Mouse (Mus musculus) hindbrain, postnatal 0 days (tissue): Measurements from ENCODE around the gene Mb21d2. TPM values are rescaled to one million over a fixed set of nuclear protein-coding genes. Genes with fewer than 3 reads are reported as not detected.

Source experiments
- ATAC-seq: fragments of 200-750 bp; cut with Nextera tagmentation; 2 replicates; pipeline ENCODE4 v1.8.0; 2017; ENCODE audit warnings: mild to moderate bottlenecking, moderate TSS enrichment, moderate library complexity
- DNase-seq: peaks from one replicate; pipeline ENCODE4 v3.0.0-alpha.2; 2015; ENCODE audit warnings: low spot score
- H3K27ac ChIP-seq: fragments of 300-500 bp; sonication (generic); 2 replicates; pipeline ENCODE4 v1.5.1; 2014; ENCODE audit warnings: mild to moderate bottlenecking
- H3K27me3 ChIP-seq: fragments of 300-500 bp; sonication (generic); 2 replicates; pipeline ENCODE4 v1.6.1; 2014; ENCODE audit warnings: low read length, mixed read lengths; ENCODE audit not compliant: insufficient read depth
- H3K36me3 ChIP-seq: fragments of 300-500 bp; sonication (generic); 2 replicates; pipeline ENCODE4 v1.6.1; 2014; ENCODE audit warnings: low read length, mixed read lengths; ENCODE audit not compliant: insufficient read depth
- H3K4me1 ChIP-seq: fragments of 300-500 bp; sonication (generic); 2 replicates; pipeline ENCODE4 v1.6.1; 2014; ENCODE audit warnings: antibody characterized with exemption, low read length, mixed read lengths; ENCODE audit not compliant: insufficient read depth
- H3K4me2 ChIP-seq: fragments of 300-500 bp; sonication (generic); 2 replicates; pipeline ENCODE4 v1.6.1; 2014; ENCODE audit warnings: low read depth, mild to moderate bottlenecking, low read length, moderate library complexity, mixed read lengths
- H3K4me3 ChIP-seq: fragments of 300-500 bp; sonication (generic); 2 replicates; pipeline ENCODE4 v1.5.1; 2014; ENCODE audit warnings: low read length
- H3K9ac ChIP-seq: fragments of 300-500 bp; sonication (generic); replicated peaks from 2 replicates; pipeline ENCODE4 v1.6.1; 2014; ENCODE audit warnings: mild to moderate bottlenecking, low read length, moderate library complexity, mixed read lengths
- H3K9me3 ChIP-seq: fragments of 300-500 bp; sonication (generic); 2 replicates; pipeline ENCODE4 v1.6.1; 2016; ENCODE audit warnings: low read length, mixed read lengths
- CTCF ChIP-seq: IDR thresholded peaks from 2 replicates; pipeline ENCODE4 v1.5.1; 2016; ENCODE audit warnings: antibody characterized with exemption, control low read depth, low read depth
- WGBS: fragments of 180-500 bp; shearing (Covaris S2); extraction: QIAGEN DNeasy Blood & Tissue Kit; methylation state at CpG from one replicate; pipeline ENCODE4 v1.1.7; 2014; 5-methylcytosine and 5-hydroxymethylcytosine counted together
- polyA plus RNA-seq: library from polyadenylated mRNA; unstranded; fragments of >200 nt; fragmentation: Nextera tagmentation; extraction: Ambion mirVana; gene quantifications from 2 replicates; pipeline ENCODE4 v1.2.1, GENCODE M21; 2015
- total RNA-seq: library from RNA; depleted of rRNA; stranded (reverse); fragments of >200 nt; gene quantifications from 2 replicates; pipeline ENCODE4 v1.2.3, GENCODE M21; 2014

The Mb21d2 gene
- total and polyA plus RNA-seq, 2 experiments from 2014 or later = 19.9 to 69.5 TPM

DNA sequence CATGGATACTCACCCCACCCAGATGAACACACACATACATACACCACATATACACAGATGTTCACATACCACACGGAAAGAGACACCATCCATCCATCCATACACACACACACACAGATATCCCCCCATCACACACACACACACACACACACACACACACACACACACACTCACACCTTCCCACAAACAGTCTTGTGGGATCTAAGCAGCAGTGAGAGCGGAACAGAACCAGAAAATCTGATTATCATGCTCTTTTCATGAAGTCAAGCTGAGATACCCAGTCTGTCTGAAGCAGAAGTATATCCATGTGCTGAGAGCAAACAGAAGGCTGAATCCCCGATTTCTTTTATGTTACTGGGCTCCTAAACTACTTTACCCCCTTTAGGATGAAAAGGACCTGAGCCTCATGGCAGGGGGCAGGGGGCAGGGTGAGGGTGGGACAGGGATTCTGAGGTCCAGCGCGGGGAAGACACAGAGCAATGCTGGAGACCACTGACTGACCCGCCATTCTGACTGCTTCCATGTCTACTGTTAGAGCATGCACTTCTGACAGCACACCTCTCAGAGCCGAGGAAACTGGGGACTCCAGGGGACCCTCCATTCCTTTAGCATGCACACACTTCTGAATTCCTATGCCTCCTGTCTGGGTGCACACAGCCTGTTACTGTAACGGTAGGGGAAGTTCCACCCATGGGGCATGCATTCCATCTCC lies 62.7 kb downstream of the Mb21d2 start:
- DNase-seq = no peak
- Histone ChIP-seq H3K4me1 (peaks cover 7% of the 10 kb centered on the region), H3K9ac (no peak overlapping the region), H3K27me3 (no peaks in the 10 kb centered on the region), H3K36me3 (no peaks in the 10 kb centered on the region), H3K4me2 (no peak overlapping the region), H3K4me3 (no peak overlapping the region), H3K9me3 (no peaks in the 10 kb centered on the region), H3K27ac (no peak overlapping the region)
- ATAC-seq = peak; percentile 24; the same call in 1 of the 2 replicates
- WGBS = 39% methylated on average over 8 of the region's 8 CpGs
- TF ChIP-seq CTCF = no peak

DNA sequence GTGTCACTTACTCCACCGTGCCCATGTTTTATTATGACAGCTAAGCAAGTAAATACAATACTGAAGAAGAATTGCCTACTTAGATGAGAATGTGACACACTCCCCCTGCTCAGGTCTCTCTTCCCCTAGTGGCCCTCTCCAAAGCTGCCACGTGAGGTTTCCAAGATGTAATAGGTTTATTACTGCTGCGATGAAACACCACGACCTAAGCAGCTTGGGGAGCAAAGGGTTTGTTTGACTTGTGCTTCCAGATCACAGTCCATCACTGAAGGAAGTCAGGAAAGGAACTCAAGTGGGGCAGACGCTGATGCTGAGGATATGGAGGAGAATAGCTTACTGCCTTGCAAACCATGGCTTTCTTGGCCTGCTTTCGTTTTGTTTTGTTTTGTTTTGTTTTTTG lies 65.9 kb downstream of the Mb21d2 start:
- no peak for ATAC-seq
- no peak for TF ChIP-seq CTCF
- no peak overlapping the region for H3K4me3 ChIP-seq
- WGBS = 76% methylated on average over 6 of the region's 6 CpGs
- H3K9me3 ChIP-seq = no peaks in the 10 kb centered on the region
- H3K9ac ChIP-seq = no peak overlapping the region
- H3K4me2 ChIP-seq = no peak overlapping the region
- no peaks in the 10 kb centered on the region for H3K27me3 ChIP-seq
- no peak overlapping the region for H3K27ac ChIP-seq
- H3K36me3 ChIP-seq = no peaks in the 10 kb centered on the region
- no peak for DNase-seq
- H3K4me1 ChIP-seq = peaks cover 4% of the 10 kb centered on the region; the same call in 1 of the 2 replicates

DNA sequence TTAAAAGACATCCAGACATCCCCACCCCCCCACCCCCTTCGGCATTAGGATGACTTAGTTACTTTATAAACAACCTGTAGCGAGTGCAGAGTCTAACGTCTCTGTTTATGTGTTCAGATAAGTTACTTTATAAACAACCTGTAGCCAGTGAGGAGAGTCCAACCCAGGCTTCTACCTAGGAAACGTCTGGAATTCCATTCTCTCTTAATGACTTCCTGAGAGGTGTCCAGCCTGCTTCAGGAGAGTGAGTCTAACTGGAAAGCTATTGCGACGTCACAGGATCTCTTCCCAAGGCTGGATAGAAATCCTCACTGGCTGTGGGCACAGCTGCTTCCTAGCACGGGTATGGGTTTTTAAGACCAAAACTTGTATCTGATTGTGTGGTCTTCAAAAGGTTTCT lies 67.4 kb downstream of the Mb21d2 start:
- no peaks in the 10 kb centered on the region for H3K36me3 ChIP-seq
- no peaks in the 10 kb centered on the region for H3K9me3 ChIP-seq
- H3K4me1 ChIP-seq = peaks cover 4% of the 10 kb centered on the region; the same call in 1 of the 2 replicates
- TF ChIP-seq CTCF = no peak
- no peaks in the 10 kb centered on the region for H3K27me3 ChIP-seq
- no peak for ATAC-seq
- WGBS = 70% methylated on average over 7 of the region's 7 CpGs
- no peak overlapping the region for H3K4me3 ChIP-seq
- no peak overlapping the region for H3K4me2 ChIP-seq
- H3K27ac ChIP-seq = no peak overlapping the region
- no peak overlapping the region for H3K9ac ChIP-seq
- DNase-seq = no peak

DNA sequence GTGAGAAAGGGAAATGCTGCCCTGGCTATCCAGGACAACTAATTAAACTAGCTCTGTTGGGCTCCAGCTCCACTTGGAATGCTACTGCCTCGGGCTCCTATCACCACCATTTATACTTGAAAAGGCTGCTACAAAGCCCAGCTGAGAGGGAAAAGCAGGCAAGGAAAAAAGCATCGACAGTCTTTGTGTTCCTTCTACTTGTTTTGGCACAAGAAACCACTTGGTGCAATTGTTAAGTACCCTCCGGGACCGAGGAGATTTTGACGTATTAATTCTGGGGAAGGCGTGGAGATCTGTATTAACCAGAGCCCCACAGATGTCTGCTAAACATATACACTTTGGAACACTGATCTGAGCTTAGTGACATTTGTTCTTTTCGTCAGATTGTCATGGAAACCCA lies 69.8 kb downstream of the Mb21d2 start:
- no peaks in the 10 kb centered on the region for H3K9me3 ChIP-seq
- no peak overlapping the region for H3K27ac ChIP-seq
- peak; percentile 42 for DNase-seq
- H3K27me3 ChIP-seq = no peaks in the 10 kb centered on the region
- 0 out of 2 replicates have a peak, but pooled peaks have one; percentile 47 for ATAC-seq
- no peaks in the 10 kb centered on the region; the same call in 1 of the 2 replicates for H3K4me1 ChIP-seq
- H3K36me3 ChIP-seq = no peaks in the 10 kb centered on the region
- no peak for TF ChIP-seq CTCF
- 23% methylated on average over 7 of the region's 7 CpGs for WGBS
- H3K4me2 ChIP-seq = no peak overlapping the region
- no peak overlapping the region for H3K4me3 ChIP-seq
- no peak overlapping the region for H3K9ac ChIP-seq

DNA sequence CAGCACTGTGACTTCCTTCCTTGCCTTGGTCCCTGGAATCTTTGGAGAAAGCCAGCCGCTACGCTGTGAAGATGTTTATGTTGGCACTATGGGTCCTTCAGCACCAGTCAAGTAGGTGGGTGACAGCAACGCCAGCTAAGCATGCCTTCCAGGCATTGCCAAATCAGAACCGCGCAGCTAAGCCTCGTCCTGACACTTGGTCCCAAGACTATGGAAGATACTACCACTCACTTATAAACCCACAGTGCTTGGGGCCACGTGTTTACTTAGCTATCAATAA lies 70.5 kb downstream of the Mb21d2 start:
- Histone ChIP-seq H3K9me3 (no peaks in the 10 kb centered on the region), H3K27me3 (no peaks in the 10 kb centered on the region), H3K9ac (no peak overlapping the region), H3K27ac (no peak overlapping the region), H3K4me3 (no peak overlapping the region), H3K4me1 (no peaks in the 10 kb centered on the region; the same call in 1 of the 2 replicates), H3K4me2 (no peak overlapping the region), H3K36me3 (no peaks in the 10 kb centered on the region)
- DNase-seq = no peak
- no peak for TF ChIP-seq CTCF
- 66% methylated on average over 7 of the region's 7 CpGs for WGBS
- ATAC-seq = no peak

DNA sequence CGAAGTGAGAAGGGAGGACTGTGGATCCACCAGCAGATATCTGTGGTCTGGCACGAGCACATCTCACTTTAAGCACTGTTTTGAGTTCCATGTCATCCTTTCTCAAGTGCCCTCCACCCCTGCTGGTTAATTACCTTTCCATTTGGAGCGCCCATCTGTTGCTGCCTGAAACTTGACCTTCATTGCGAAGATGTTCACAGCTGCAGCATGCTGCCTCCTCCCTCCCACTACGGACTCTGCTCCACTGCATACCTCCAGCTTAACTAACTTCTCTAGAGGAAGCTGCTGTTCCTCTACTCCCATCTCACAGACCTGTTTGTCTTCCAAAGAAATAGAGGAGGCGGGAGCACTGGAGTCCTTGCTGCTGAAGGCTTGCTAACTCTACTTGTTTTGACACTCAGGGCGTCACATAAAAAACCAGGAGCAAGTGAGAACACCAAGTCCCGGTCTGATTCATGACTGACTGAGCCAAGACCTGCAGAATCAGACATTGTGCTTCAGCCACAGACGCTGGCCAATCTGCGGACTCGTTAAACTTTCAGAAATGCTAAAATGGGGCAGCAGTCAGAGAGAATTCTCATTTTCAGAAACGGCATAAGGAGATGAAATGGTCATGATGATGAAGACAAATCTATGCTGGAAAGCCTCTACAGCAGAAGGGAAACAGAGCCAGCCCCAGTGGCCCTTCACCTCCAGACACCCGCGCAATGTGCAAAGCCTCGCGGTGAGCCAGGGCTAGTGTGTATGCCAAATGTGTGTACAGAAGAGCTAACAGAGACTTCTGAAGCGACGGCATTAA lies 71.1 kb downstream of the Mb21d2 start:
- DNase-seq (no peak), ATAC-seq (0 out of 2 replicates have a peak, but pooled peaks have one; percentile 29)
- H3K4me2 ChIP-seq = no peak overlapping the region
- H3K9me3 ChIP-seq = no peaks in the 10 kb centered on the region
- no peak for TF ChIP-seq CTCF
- H3K27me3 ChIP-seq = no peaks in the 10 kb centered on the region
- H3K9ac ChIP-seq = no peak overlapping the region
- H3K27ac ChIP-seq = no peak overlapping the region
- no peak overlapping the region for H3K4me3 ChIP-seq
- no peaks in the 10 kb centered on the region for H3K36me3 ChIP-seq
- 64% methylated on average over 18 of the region's 18 CpGs for WGBS
- no peaks in the 10 kb centered on the region; the same call in 1 of the 2 replicates for H3K4me1 ChIP-seq
